Mouse (Mus musculus): Measurements from ENCODE around the gene Ntrk3.

DNA sequence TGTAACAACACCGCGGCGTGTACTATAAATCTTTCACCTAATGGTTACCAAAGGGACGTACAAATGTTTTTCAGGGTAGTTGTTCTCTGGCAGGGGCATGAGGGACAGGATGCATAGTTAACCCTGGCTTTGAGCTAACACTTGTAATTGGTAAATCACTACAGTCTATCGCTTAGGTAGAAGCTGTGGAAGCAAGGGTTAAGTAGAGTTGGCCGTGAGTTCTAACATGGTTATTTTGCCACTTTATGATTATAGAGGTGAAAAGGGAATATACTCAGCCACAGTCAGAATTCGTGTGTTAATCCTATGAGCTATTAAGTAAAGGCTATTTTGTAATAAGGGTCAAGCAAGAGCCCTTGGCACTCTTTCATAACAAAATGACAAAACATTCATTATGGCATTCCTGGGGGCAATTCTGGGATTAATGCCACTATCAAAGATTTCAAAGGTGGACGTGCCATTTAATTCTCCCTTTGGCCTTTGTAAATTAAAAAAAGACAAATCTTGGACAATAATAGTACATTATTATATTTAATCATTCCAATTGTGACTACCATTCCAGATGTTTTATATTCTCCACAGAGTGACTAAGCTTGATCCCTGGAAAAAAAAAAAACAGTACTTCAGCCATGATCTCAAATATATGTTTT is 1.7 kb upstream of the Ntrk3 start:
- TF ChIP-seq POLR2A (IDR thresholded peaks at IDR 0.05; ENCODE audit: extremely low read depth, insufficient read depth, low read length) (no peak), CTCF (IDR thresholded peaks at IDR 0.05; ENCODE audit: low read depth, low read length) (no peak)

All from liver, adult 2 months (tissue).